Mouse (Mus musculus): ENCODE measurements around the gene Ap4s1. TPM values are rescaled to one million over a fixed set of nuclear protein-coding genes. Genes with fewer than 3 reads are reported as not detected.

The Ap4s1 gene
- polyA plus RNA-seq (2012; fragmentation: generic; extraction: Trizol) = 10 to 100 TPM in 1 of 2 experiments, 1 to 10 TPM in 1; 2.8 to 12.5 TPM

GRCm38 (mm10) chr12:51690893-51691844 lies at the start of gene Ap4s1:
TSS of gene Ap4s1 (plus strand) at chr12:51691033.

GRCm38 (mm10) chr12:51691845-51692632 lies 1.2 kb downstream of the Ap4s1 start, which contains the start of gene Strn3:
TSS of gene Strn3 (minus strand) at chr12:51691897.

Other genes starting within 250 kb of the Ap4s1 start
- under 1 TPM in 1 of 2 experiments, not detected in 1; 0.01 TPM for gene Coch, start 97.7 kb upstream of the Ap4s1 start, polyA plus RNA-seq (2012; fragmentation: generic; extraction: Trizol)
- gene Strn3, start 864 bp downstream of the Ap4s1 start, polyA plus RNA-seq (2012; fragmentation: generic; extraction: Trizol) = 1 to 10 TPM in 1 of 2 experiments, under 1 TPM in 1; 0.77 to 7.3 TPM
- gene Hectd1, start 138.5 kb downstream of the Ap4s1 start, polyA plus RNA-seq (2012; fragmentation: generic; extraction: Trizol) = 1 to 10 TPM in 1 of 2 experiments, under 1 TPM in 1; 0.56 to 8.5 TPM

All from C3H10T1/2 (cell line).